Mouse (Mus musculus): ENCODE measurements around the gene Miip. TPM values are rescaled to one million over a fixed set of nuclear protein-coding genes. Genes with fewer than 3 reads are reported as not detected.
"Not testable (repeated sequence)": the region's sequence is repeated elsewhere in the genome, so short reads cannot be mapped to it uniquely, and the experiment has no call there.

Gene Miip
- polyA plus RNA-seq, 1 experiment from 2014 or later = 42.7 TPM

GRCm38 (mm10) chr4:147867563-147868449, 810 bp downstream of the Miip start:
- WGBS = 6% methylated on average over 22 of the region's 22 CpGs
- peak overlapping the region; percentile 74 for H3K9ac ChIP-seq
- H3K27ac ChIP-seq = peak overlapping the region; percentile 78
- peaks cover 44% of the 10 kb centered on the region for H3K36me3 ChIP-seq
- peaks cover 19% of the 10 kb centered on the region for H3K4me1 ChIP-seq
- no peaks in the 10 kb centered on the region for H3K27me3 ChIP-seq
- no peak; the same call in 1 of the 2 replicates for ATAC-seq (ENCODE audit: insufficient number of reproducible peaks, insufficient read depth, low FRiP score, low TSS enrichment)
- H3K4me2 ChIP-seq (replicated peaks) = peak overlapping the region; percentile 64
- H3K4me3 ChIP-seq = peak overlapping the region; percentile 91
- no peaks in the 10 kb centered on the region for H3K9me3 ChIP-seq

GRCm38 (mm10) chr4:147866793-147867192, 1.8 kb downstream of the Miip start:
- not testable (repeated sequence) for H3K4me3 ChIP-seq

DNA sequence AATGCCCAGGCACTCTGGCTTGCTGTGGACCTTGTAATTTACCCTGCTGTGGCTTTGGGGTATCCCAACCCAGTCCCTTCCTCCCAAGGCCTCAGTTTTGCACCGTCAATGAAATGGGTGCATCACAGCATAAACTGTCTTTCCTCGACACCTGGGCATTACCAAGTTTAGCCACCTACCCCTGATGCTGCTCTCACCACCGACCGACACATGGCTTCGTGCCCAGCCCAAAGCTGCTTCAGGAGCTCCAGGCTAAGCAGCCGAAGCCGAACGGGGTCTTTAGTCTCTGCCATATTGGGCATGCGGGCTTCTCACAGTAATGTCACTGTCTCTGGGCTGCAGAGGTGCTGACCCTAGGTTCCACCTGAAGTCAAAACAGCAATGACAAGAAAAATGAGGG, 2.6 kb downstream of the Miip start:
- 91% methylated on average over 9 of the region's 9 CpGs for WGBS

More at GRCm38 (mm10) chr4:147866793-147867192, 1.8 kb downstream of the Miip start:
- not testable (repeated sequence) for H3K4me2 ChIP-seq (replicated peaks); H3K9ac ChIP-seq; H3K27me3 ChIP-seq; H3K9me3 ChIP-seq; ATAC-seq (ENCODE audit: insufficient number of reproducible peaks, insufficient read depth, low FRiP score, low TSS enrichment); H3K27ac ChIP-seq
- H3K36me3 ChIP-seq = peaks cover 44% of the 10 kb centered on the region
- H3K4me1 ChIP-seq = peaks cover 19% of the 10 kb centered on the region
- WGBS = 56% methylated on average over 3 of the region's 3 CpGs

DNA sequence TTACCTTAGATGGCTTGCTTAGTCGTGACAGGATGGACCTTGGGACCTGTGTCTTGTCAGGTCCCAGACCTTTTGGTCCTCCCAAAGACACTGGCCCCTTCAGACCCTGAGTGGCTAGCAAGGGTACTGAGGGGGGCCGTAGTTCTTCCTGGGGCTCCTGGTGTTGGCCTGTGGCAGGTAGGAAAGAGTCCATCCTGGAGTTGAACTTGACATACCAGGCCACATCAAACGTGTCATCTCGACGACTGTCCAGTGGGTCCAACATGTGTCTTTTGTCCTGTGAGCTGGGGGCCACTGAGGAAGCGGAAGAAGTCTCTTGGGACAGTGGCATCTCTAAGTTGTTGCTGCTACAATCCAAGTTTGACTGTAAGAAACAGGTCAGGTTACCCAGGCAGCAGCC, 3.0 kb downstream of the Miip start:
- Histone ChIP-seq H3K4me3 (no peak overlapping the region), H3K27ac (no peak overlapping the region), H3K27me3 (no peaks in the 10 kb centered on the region), H3K9ac (no peak overlapping the region), H3K4me2 (replicated peaks) (no peak overlapping the region), H3K36me3 (peaks cover 53% of the 10 kb centered on the region), H3K9me3 (no peaks in the 10 kb centered on the region), H3K4me1 (peaks cover 19% of the 10 kb centered on the region)
- no peak for ATAC-seq (ENCODE audit: insufficient number of reproducible peaks, insufficient read depth, low FRiP score, low TSS enrichment)
- WGBS = 90% methylated on average over 6 of the region's 6 CpGs

More for the DNA sequence above, 2.6 kb downstream of the Miip start:
- Histone ChIP-seq H3K36me3 (peaks cover 49% of the 10 kb centered on the region), H3K4me1 (peaks cover 19% of the 10 kb centered on the region), H3K9me3 (no peaks in the 10 kb centered on the region), H3K27ac (no peak overlapping the region), H3K4me3 (no peak overlapping the region), H3K4me2 (replicated peaks) (no peak overlapping the region), H3K9ac (no peak overlapping the region), H3K27me3 (no peaks in the 10 kb centered on the region)
- no peak for ATAC-seq (ENCODE audit: insufficient number of reproducible peaks, insufficient read depth, low FRiP score, low TSS enrichment)

GRCm38 (mm10) chr4:147862051-147862450, 6.6 kb downstream of the Miip start:
- no peak overlapping the region for H3K27ac ChIP-seq
- H3K4me2 ChIP-seq (replicated peaks) = no peak overlapping the region
- no peaks in the 10 kb centered on the region for H3K27me3 ChIP-seq
- H3K9ac ChIP-seq = no peak overlapping the region
- H3K4me1 ChIP-seq = no peaks in the 10 kb centered on the region
- H3K4me3 ChIP-seq = no peak overlapping the region
- H3K9me3 ChIP-seq = no peaks in the 10 kb centered on the region
- ATAC-seq (ENCODE audit: insufficient number of reproducible peaks, insufficient read depth, low FRiP score, low TSS enrichment) = no peak
- peaks cover 59% of the 10 kb centered on the region for H3K36me3 ChIP-seq
- WGBS = 92% methylated on average over 3 of the region's 3 CpGs

GRCm38 (mm10) chr4:147850776-147851175, 17.8 kb downstream of the Miip start:
- H3K9me3 ChIP-seq = no peaks in the 10 kb centered on the region
- no peaks in the 10 kb centered on the region for H3K27me3 ChIP-seq
- no peak for ATAC-seq (ENCODE audit: insufficient number of reproducible peaks, insufficient read depth, low FRiP score, low TSS enrichment)
- H3K27ac ChIP-seq = no peak overlapping the region
- H3K9ac ChIP-seq = no peak overlapping the region
- WGBS = 72% methylated on average over 2 of the region's 2 CpGs
- no peak overlapping the region for H3K4me2 ChIP-seq (replicated peaks)
- H3K36me3 ChIP-seq = no peaks in the 10 kb centered on the region
- peaks cover 7% of the 10 kb centered on the region; the same call in 1 of the 2 replicates for H3K4me1 ChIP-seq
- H3K4me3 ChIP-seq = no peak overlapping the region

DNA sequence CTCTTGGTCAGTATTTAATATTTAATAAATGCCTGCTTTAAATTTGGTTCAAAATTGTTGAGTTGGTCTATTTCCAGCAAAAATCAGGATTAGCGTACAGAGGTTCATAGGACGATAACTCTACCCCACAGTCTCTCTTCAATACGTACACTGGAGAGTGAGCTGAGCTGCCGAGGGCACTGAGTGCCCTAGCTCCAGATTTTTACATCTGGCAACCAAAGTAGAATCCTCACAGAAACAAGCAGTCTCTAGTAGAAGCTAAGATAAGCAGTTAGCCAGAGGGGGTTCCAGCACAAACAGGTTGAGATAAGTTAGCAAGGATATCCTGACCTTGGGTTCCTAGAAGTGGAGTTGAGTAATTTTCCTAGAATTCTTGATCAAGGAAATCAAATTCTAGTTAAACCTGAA, 20.0 kb downstream of the Miip start:
- H3K27me3 ChIP-seq = no peaks in the 10 kb centered on the region
- ATAC-seq (ENCODE audit: insufficient number of reproducible peaks, insufficient read depth, low FRiP score, low TSS enrichment) = peak; percentile 69
- H3K9ac ChIP-seq = peak overlapping the region; percentile 69; the same call in 1 of the 2 replicates
- WGBS = 4% methylated on average over 4 of the region's 4 CpGs
- H3K4me3 ChIP-seq = peak overlapping the region; percentile 80
- H3K27ac ChIP-seq = no peak overlapping the region
- no peaks in the 10 kb centered on the region; the same call in 1 of the 2 replicates for H3K9me3 ChIP-seq
- H3K4me2 ChIP-seq (replicated peaks) = peak overlapping the region; percentile 55
- H3K4me1 ChIP-seq = peaks cover 7% of the 10 kb centered on the region; the same call in 1 of the 2 replicates
- peaks cover 10% of the 10 kb centered on the region; the same call in 1 of the 2 replicates for H3K36me3 ChIP-seq

DNA sequence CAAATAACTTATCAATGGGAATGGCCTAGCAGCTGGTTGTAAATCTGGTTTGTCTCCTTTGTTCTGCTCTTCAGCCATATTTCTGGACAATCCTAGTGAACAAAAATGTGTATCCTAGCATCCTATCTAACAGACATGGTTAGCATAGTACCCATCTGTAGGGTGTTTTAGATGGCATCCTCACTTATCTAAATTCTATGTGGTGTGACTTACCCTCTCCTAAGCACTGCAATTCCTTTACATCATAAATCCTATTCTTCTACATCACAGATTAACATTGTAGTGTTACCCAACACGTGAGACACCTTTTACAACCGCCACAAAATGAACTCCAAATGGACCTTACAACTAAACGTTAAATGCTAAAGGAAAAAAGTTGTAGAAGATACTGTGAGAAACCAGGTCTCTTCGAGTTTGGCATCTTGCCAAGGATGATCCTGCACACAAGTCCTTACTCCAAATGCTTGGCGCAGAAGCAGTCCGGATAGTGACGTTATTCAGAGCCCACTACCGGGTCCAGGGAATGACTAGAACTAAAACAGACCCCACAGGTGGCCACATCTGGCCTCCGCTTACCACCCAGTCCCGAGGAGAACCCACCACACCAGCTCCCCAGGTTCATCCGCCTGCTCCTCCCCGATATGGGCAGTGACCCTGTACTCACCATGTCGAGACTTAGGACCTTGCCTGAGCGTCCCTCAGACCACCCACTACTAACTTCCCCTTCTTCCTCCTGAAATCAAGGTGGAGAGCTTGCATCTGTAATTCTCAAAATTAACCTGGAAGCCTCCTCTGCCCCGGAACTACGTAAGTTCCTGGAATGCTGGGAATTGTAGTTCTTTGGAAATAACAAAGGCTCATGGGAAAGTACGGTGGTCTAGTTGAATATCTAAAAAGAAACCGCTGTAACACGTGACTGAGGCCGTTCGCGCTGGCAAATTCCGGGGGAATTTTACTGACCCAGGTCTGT, 20.7 kb downstream of the Miip start, which contains the start of gene Zfp933:
Gene Zfp933, minus strand, starts transcription at position 753 of the 970 bp plus-strand sequence.
- Histone ChIP-seq H3K4me3 (peak within 1 kb of the TSS; percentile 80), H3K27ac (no peak within 1 kb of the TSS), H3K36me3 (peaks cover 17% of the 10 kb centered on the region), H3K27me3 (no peaks in the 10 kb centered on the region), H3K4me2 (replicated peaks) (peak within 1 kb of the TSS; percentile 55), H3K9me3 (peaks cover 5% of the 10 kb centered on the region), H3K4me1 (peaks cover 7% of the 10 kb centered on the region; the same call in 1 of the 2 replicates), H3K9ac (peak within 1 kb of the TSS; percentile 69)
- ATAC-seq (ENCODE audit: insufficient number of reproducible peaks, insufficient read depth, low FRiP score, low TSS enrichment) = peak; percentile 83
- 4% methylated on average over 23 of the region's 23 CpGs for WGBS

GRCm38 (mm10) chr4:147842871-147843270, 25.7 kb downstream of the Miip start:
- Histone ChIP-seq H3K27ac (no peak overlapping the region), H3K36me3 (peaks cover 34% of the 10 kb centered on the region), H3K27me3 (no peaks in the 10 kb centered on the region), H3K9ac (no peak overlapping the region), H3K4me2 (replicated peaks) (no peak overlapping the region), H3K4me3 (no peak overlapping the region), H3K4me1 (peaks cover 4% of the 10 kb centered on the region; the same call in 1 of the 2 replicates), H3K9me3 (peaks cover 20% of the 10 kb centered on the region)
- WGBS = 95% methylated on average over 3 of the region's 3 CpGs
- ATAC-seq (ENCODE audit: insufficient number of reproducible peaks, insufficient read depth, low FRiP score, low TSS enrichment) = no peak

DNA sequence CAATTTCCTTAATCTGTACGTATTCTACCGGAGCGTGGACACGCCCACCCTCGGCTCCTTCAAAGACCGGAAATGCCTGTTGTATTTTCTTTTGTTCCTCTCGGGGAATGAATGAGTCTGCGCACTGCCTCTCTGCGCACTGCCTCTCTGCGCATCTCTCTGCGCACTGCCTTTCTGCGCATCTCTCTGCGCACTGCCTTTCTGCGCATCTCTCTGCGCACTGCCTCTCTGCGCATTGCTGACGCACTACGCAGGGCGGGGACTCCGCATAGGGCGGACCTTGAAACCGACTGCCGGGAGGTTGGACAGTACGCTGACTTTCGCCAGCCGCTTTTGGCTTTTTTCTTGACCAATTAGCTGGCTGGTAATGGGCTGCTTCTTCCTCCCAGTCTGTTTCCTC, 29.3 kb downstream of the Miip start:
- not testable (repeated sequence) for H3K9ac ChIP-seq; H3K4me3 ChIP-seq; ATAC-seq (ENCODE audit: insufficient number of reproducible peaks, insufficient read depth, low FRiP score, low TSS enrichment); H3K27ac ChIP-seq; H3K4me1 ChIP-seq; H3K4me2 ChIP-seq (replicated peaks); H3K27me3 ChIP-seq
- WGBS = over 99% methylated on average over 14 of the region's 26 CpGs
- peaks cover 20% of the 10 kb centered on the region for H3K9me3 ChIP-seq
- peaks cover 28% of the 10 kb centered on the region for H3K36me3 ChIP-seq

DNA sequence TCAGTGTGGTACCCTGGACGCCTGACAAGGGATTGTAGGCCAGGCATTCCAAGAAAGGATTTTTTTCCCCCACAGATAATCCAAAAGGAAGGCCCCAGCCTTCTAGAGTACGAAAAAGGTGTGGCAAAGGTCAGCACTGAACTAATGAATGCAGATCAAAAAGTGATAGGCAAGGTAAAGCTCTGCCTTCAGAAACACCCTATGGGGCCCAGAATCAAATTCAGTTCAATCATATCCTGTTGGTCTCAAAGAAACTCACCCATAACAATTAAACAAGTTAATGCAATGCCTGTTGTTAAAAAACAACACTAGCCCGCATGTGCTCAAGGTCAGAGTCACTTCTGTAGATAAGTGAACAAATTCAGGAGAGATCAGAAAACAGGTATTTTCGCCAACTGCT, 44.2 kb downstream of the Miip start:
- H3K4me1 ChIP-seq = no peaks in the 10 kb centered on the region
- H3K27ac ChIP-seq = no peak overlapping the region
- no peak overlapping the region for H3K4me3 ChIP-seq
- H3K9ac ChIP-seq = no peak overlapping the region
- 95% methylated on average over 4 of the region's 4 CpGs for WGBS
- H3K27me3 ChIP-seq = no peaks in the 10 kb centered on the region
- no peak for ATAC-seq (ENCODE audit: insufficient number of reproducible peaks, insufficient read depth, low FRiP score, low TSS enrichment)
- H3K36me3 ChIP-seq = peaks cover 64% of the 10 kb centered on the region
- no peak overlapping the region for H3K4me2 ChIP-seq (replicated peaks)
- peaks cover 71% of the 10 kb centered on the region for H3K9me3 ChIP-seq
